Mouse (Mus musculus) testis, postnatal 14 days (tissue): ENCODE results near the gene Ccdc57.
A peak's percentile ranks its signal among the peaks of the same experiment; 100 is the strongest.
"Not testable (repeated sequence)": the region's sequence is repeated elsewhere in the genome, so short reads cannot be mapped to it uniquely, and the experiment has no call there.

Experiments
- DNase-seq: peaks from one replicate; pipeline ENCODE4 v3.0.0; 2021; ENCODE audit warnings: low spot score

Ccdc57 gene

DNA sequence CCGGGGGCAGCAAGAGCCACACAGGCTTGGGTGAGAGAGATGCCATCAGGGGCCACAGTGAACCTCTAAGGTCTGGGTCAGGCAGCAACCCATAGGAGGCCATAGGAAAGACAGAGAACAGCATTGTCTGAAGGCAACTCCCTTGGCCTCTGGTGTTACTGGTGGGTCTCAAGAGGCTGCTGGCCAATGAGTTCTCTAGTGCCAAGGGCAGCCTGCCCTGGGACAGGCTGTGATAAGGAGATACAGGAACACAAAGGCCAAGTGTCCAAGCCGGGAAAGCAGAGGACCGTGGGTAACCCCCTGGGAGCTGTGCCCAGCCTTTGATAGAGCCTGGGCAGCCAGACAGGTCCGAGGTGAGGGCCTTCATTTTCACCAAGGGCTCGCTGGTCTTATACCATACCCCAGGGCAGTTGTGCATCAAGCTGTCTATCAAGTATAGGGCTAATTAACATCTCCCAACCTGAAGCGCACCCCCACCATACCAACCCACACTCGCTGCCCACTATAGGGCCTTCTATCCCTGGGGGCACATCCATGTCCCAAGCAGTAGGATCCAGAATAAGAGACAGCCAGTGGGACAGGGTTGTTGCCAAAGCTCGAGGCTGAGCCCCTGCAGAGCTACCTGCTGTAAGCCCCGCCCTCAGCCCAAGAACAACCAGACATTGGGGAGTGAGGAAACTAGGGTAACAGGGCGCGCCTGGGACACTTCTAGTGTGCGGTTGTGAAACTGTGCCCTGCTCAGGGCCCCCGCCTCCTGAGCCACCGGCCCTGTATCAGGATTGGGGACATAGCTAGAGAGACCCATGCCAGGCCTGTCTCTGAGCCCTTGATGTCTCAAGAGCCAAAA lies 111.4 kb downstream of the Ccdc57 start:
- peak; percentile 86 for DNase-seq

DNA sequence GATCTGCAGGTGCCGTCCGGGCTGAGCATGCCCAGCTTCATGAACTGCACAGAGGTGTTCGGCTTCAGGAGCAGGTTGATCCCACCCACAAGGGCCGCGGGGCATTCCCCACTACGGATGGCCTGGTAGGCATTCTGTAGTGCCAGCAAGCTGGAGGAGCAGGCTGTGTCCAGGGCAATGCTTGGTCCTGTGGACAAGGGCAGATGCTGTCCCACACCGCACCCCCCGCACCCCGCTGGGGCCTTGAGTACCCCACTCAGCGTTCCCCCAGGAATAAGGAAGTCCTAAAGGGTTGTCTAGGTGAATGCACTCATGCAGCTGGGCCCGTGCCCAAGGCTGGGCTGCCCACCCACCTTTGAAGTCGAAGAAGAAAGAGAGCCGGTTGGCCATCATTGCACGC lies 112.1 kb downstream of the Ccdc57 start:
- DNase-seq = no peak

DNA sequence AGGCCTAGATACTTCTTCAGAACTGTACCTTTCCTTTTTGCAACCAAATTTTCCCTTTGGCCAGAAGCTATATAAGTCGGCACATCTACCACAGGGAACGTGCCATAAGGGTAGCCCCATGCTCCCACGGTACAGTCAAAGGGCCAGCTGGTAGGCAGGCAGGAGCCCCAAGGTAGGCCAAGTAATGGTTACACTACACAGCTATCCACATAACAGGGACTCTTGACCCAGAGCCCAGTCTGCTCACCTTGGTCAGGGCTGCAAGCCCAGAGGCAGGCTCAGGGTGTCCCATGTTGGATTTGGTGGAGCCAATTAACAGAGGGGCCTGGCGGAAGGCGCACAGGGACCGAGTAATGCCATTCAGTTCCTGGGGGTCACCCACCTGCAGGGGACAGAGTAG lies 113.1 kb downstream of the Ccdc57 start:
- no peak for DNase-seq

DNA sequence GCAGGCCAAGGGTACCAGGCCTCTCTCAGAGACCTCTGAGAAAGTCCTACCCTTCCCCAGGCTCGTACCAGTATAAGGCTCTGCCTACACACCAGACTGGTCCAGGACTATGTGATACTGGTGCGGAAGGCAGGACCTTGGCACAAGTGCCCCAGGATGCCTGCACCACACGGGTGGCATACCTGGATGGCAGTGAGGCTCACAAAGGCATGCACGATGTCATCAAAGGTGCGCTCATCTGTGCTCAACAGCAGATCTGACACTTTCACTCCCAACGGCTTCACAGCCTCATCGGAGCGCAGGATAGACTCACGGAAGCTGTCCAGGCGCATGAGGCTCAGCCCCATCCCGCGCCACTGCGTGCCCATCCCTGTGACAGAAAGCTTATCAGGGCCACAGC lies 114.4 kb downstream of the Ccdc57 start:
- no peak for DNase-seq

DNA sequence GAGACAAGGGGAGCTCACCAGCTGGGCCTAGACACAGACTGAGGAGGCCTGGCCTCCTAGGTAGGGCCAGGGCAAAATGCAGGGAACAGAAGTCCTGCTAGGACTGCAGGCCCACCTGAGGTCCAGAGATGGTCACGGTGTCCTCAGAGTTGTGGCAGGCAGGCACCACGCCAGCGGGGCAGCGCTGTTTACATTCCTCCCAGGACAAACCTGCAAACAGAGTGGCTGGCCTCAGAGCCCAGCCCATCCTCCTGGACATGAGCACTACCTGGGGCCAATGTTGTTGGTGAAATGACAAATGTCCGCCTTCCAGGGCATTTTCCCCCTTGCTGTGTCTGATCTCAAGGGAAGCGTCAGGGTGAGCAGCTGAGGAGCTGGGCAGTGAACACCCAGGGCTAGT lies 115.3 kb downstream of the Ccdc57 start:
- DNase-seq = no peak

DNA sequence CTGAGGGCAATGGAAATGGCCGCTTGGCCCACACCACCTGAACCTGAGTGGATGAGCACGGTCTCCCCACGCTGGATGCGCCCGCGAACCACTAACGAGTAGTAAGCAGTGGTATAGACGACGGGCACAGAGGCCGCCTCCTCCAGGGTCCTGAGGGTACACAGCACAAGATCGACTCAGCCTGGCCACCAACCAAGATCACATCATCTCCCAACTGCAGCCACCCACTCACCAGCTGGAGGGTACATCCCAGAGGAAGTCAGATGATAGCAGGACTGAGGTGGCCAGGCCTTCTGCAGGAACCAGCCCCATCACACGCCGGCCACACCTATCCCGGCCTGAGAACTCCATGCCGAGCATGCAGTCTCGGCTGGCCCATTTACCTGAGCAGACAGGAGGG lies 120.6 kb downstream of the Ccdc57 start:
- no peak for DNase-seq

DNA sequence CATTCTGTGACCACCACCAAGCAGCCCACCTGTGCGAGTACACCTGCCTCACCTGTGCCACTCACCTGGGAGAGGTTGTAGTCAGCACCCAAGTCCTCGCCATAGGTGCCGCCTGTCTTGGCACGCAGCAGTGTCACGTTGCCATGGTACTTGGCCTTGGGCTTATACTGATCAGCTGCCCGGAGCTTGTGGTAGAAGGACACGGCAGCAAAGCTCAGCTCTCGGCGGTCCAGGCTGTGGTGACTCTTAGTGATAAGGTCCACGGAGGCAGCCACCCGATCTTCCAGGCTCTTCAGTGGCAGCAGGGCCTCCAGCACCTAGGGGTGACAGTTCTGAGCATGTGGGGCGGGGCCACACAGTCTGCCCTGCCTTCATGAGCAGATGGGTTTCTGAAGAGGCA lies 124.7 kb downstream of the Ccdc57 start:
- no peak for DNase-seq

DNA sequence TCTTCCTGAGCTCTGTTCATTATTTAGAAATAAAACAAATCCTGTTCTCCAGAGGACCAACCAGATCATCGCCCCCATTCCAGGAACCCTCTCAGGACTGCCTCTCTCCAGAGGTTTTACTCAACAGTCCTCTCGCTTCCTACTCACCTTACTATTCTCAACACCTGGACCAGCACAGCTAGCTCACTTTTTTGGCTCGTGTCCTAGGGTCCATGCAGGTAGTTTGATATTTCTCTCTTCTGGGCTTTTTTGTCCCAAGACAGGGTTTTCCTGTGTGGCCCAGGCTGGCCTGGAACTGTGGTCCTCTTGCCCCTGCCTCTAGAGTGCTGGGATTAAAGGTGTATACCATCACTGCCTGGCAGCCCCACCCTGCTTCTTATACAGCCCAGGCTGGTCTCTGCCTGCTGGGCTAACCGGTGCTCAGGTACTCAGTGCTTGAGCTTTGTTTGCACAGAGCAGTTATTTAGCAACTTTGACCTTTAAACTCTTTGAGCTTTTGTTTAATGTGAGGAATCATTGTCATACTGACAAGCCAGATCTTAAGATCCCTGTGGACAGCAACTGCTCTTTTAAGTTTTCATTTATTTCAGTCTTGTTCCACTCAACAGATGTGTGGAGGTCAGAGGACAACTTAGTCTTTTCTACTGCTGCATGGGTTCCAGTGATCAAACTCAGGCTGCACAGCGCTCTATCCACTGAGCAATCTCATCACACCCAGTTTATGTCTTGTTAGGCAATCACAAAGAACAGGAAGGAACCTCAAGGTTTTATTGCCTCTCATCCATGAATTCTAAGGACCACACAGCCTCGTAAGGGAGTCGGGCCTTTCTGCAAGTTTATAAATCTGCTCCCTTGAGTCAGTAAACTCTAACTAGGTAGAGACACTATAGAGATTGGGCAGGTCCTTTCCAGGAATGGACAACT lies 127.0 kb downstream of the Ccdc57 start:
- DNase-seq = no peak

DNA sequence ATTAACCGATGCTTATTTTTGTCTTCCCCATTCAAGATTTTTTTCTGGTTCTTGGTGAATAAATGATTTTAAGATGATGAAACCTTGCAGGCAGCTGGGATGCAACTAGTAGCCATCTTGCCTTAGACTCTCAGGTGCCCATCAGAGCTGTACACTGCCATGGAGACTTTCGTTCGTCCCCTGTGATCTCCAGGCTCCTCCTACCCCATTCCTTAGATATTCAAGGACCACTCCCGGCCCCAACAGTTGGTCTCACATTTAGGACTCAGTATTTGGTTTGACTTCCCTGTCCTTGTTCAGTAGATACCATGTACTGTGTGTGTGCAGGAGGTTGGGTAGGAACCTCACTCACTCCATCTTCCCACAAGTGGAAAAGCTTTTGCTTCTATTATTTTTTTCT lies 127.9 kb downstream of the Ccdc57 start:
- no peak for DNase-seq

DNA sequence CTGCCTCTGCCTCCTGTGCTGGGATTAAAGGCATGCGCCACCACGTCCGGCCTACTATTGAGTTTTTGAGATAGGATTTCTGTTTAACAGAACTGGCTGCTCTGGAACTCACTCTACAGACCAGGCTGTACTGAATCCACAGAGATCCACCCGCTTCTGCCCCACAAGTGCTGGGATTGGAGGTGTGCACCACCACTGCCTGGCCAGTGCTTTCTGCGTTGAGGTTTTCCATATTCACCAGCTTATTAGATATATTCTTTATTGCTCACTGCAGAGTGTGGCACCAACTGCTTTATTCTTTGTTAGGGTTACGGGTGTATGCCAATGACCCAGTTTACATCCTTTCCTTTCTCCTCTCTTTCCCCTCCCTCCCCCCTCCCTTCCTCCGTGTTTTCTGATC lies 128.4 kb downstream of the Ccdc57 start:
- DNase-seq = no peak

DNA sequence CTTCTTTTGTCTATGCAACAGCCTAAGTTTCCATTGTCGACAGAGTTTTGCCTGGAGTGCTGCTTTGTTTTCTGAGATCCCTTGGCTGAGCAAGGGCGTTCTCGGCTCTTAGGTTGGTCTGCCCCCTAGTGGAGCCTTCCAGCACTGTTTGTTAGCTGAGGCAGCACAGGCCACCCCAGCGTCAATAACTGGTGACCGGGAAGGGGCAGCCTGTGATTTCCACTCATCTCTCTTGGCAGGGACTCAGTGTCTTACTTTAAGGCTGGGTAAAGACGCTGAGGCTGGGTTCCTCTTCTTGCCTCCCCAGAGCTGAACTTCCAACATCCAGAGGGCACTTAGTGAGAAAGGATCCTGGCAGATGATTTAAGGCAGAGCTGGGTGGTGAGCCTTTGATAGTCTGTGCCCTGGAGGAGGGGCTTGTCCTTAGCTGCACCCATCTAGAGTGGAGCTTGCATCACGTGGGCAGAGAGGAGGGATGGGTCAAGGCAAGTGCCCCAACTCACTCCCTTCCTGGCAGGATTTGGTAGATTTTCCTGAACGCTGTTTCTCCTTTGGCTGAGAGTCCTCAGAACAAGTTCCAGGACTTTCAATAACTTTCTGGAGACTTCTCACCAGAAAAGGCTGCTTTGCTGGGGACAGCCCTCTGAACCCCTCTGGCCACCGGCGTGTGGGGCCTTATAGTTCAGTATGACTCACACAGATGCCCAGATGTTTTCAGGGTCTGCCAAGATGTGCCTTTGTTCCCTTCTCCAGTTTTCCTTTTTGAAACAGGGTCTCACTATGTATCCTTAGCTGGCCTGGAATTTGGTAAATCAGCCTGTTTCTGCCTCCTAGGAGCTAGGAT lies 132.4 kb downstream of the Ccdc57 start:
- DNase-seq = peak; percentile 85

DNA sequence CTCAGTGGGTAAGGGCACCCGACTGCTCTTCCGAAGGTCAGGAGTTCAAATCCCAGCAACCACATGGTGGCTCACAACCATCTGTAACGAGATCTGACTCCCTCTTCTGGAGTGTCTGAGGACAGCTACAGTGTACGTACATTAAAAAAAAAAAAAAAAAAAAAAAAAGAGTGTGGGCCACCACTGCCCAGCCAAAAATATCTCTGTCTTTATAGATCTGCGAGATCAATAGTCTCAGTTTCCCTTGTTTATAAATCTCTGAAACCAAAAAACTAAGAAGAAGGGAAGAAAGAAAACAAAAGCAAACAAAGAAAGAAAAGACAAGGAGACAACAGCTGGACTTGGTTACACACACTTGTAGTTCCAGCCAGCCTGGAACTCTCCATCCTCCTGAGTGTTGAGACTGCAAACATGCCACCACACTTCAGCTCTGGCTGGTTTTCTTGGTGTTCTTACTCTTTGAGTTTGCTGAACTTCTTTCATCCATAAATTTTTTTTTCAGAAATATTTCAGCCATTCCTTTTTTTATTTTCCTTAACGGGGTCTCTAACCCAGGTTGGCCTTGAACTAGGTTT lies 133.3 kb downstream of the Ccdc57 start:
- no peak for DNase-seq

DNA sequence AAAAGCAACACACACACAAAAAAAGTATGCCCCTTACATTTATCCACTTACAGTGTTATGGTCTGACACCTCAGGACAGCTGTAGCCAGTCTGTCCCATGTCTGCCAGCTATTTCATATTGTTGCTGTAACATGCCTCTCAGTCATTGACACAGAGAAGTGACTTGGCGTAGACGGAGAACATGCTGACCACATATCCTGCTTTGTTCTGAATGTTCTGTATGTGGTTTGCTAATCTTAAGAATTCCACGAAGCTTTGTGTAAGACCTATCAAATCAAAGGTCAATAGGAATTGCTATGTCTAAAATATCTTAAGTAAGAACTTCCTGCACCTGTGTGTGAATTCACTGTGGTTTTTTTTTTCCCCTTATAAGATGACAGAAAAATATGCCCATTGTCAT lies 134.4 kb downstream of the Ccdc57 start:
- DNase-seq = no peak

DNA sequence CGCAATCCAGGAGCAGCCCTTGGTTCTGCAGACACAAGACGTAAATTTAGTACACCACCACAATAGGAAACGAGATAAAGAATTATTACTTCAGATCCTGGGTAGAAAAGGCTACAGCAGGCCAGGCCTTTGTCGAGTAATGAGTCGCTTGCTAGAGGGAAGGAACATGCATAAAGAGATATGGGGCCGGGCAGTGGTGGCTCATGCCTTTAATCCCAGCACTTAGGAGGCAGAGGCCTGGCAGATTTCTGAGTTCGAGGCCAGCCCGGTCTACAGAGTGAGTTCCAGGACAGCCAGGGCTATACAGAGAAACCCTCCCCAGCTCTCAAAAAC lies 136.1 kb downstream of the Ccdc57 start:
- no peak for DNase-seq

DNA sequence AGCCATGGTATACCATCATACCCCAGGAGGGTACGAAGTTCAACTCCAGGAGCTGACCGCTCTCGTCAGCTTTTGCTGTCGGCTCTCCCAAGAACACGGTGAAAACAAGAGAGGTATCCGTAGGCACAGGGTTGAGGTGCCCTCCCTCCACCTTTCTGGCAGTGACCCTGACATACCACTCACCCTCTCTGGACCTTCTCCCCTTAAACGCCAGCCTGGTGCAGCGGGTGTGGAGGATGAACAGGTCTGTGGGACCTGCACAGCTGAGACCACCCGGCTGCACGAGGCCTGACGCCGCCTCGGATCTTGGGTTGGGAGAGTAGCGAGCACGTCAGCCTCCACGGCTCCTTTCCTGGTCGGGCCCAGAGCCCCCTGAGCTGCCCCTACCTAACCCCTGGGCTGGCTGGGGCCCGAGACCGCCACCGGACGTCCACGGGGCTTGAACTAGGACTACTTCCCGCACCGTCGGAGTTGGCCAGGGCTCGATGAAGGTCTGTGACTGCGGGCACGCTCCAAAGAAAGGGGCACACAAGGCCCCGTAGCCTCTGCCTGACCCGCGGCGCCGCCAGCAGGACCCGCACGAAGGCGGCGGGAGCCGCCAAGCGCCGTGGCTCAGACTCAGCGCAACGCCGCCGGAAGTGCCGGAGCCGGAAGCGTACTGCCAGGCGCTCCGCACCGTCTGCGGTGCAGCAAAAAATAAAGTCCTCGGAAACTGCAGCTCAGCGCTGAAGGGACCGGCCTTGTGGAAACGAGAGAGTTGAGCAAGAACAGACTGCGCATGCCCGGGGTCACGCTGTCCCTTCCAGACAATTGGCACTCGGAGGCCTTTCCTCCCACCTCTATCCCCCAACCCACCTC lies 136.7 kb downstream of the Ccdc57 start, which contains the start of gene Dus1l:
Gene Dus1l, minus strand, starts transcription at position 648 of the 858 bp plus-strand sequence.
- DNase-seq = peak; percentile 95

DNA sequence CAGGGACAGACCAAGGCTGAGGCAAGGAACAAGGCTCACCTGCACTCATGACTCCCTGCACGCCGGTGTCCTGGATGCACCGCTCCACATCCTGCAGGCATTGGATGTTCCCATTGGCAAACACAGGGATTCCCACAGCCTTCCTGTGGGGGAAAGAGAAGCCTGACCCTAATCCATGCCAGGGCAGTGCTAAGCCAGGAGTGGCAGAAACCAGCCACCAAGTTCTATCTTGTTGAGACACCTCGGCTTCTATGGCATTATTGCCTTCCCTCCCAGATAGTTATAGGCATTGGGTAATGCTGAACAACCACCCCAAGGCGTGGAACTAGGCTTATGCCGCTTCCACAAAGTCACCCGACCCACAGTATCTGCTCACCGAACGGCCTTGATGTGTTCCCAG lies 140.0 kb downstream of the Ccdc57 start:
- DNase-seq = no peak

DNA sequence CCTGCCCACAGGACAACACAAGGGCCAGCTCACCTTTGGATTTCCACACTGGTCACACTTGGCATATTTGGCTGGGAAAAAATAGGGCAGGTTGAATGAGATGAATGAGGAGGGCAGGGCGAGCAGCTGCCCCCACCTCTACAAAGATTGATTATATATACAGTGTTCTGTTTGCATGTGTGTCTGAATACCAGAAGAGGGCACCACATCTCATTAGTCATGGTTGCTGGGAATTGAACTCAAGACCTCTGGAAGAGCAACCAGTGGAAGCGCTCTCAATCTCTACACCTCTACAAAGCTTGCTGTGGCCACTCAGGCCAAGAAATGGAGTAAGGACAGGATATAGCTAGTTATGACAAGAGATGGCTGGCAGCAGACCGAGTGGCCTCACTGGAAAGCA lies 142.9 kb downstream of the Ccdc57 start:
- DNase-seq = no peak

DNA sequence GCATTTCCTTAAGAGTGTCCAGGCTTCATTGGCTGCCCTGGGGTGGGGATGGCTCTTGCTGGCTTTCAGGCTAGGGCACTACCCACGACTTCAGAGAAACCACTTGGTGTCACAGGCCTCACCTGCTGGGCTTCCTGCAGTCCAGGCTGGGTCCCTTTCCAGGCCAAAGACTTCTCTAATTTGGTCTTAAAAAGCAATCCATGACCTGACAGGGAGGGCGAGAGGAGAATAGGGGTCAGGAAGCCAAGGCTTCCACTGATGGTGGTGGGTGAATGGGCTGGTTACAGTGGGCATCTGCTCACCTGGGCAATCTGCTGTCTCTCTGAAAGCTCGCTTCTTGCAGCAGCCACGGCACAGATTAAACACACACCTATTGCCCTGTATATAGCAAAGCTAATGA lies 143.3 kb downstream of the Ccdc57 start:
- no peak for DNase-seq

DNA sequence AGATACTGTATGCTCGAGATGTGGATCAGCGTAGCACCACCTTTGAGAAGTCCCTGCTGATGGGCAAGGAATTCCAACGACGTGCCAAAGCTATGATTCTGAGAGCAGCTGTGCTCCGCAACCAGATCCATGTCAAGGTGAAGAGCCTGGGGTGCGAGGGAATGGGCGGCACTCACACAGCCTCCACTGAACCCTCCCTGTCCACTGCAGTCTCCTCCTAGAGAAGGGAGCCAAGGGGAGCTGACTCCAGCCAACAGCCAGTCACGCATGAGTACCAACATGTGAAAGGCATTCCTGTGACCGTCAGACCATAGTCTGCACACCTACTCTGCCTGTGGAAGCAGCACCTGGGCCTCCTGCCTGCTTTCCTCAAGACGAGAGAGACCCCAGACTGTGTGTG lies 144.2 kb downstream of the Ccdc57 start:
- not testable (repeated sequence) for DNase-seq

DNA sequence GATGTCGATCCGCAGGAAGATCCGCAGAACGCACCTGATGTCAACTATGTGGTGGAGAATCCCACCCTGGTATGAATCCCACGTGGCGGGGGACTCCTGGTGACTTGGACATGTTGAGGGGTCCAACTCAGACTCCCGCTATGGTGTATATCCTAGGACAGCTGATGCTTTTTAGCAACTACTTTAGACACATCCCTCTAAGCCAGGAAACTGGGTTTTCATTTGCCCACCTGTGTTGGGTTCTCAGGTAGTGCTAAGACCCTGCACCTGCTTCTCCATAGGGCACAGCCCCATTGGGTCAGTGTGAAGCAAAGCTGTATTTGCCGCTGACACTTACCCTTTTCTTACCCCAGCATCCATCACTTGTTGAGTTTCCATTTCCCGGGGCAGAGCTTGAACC lies 147.5 kb downstream of the Ccdc57 start:
- no peak for DNase-seq
